Mouse (Mus musculus): ENCODE measurements around the gene Sel1l.
"Not testable (repeated sequence)": the region's sequence is repeated elsewhere in the genome, so short reads cannot be mapped to it uniquely, and the experiment has no call there.

Gene Sel1l

DNA sequence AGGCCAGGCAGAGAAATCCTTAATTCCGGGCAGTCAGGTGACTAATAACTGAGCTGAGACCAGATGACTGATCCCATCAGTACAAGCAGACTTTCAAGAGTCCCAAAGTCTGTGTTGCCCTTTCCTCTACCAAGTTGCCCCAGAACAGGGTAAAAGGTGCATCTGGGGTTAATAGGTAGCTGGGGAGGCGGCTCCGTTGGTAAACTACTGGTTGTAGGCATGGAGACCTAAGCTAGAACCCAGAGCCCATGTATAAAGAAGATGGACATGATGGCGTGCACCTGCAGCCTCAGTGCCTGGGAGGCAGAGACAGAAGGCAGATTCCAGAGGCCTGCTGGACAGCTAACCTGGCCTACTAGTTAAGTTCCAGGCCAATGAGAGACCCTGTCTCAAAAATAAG, 30.2 kb downstream of the Sel1l start:
- no peak for DNase-seq (ENCODE audit: low spot score)

DNA sequence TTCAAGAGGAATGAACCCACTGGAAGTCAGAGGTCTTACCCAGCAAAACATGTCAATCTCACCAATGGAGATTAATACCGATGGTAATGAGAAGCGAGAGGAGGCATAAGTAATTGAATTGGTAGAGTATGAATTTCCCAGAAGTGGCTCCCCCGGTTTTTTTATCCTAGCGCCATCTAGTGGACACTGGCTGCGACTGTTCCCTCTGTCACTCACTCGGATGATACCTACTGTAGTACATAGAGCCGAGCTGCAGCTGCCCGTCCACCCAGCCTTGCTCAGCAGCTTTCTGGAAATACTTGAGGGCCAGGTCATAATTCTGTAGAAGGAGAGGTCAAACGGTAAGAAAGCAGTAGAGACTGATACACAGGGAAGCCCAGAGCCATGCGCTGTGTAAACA, 33.0 kb downstream of the Sel1l start:
- peak; percentile 26 for DNase-seq (ENCODE audit: low spot score)

DNA sequence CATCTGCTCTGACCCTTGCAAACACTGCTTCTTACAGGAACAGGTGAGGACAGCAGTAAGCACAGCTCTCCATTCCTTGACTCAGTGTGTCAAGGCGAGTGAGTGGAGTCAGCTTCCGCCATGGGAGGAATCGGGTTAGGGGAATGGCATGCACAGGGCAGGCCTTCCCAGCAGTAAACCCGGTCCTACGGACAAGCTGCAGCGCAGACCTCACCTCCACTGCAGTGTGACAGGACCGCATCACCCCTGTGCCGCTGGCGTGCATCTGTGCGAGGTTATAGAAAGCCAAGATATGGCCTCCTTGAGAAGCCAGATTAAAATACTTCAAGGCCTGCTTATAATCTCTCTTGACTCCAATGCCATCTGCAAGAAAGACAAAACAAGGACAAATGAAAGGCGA, 33.4 kb downstream of the Sel1l start:
- DNase-seq (ENCODE audit: low spot score): no peak

DNA sequence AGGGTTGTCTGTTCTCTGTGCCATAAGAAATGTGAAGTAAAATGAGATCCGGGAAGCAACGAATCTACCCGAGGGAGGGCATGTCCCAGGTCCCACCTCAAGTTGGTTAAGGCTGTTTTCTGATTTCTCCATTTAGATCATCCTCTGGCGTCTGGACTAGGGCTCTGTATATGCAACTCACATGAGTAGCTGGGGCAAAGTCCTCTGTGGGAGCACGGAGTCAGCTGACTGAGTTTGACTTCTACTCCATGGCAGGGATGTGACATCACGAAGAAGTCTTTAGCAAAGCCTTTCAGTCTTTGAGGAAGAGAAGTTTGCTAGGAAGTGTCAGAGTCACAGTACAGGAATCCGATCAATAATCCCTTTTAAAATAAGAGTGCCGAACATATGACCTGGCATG, 40.0 kb downstream of the Sel1l start:
- DNase-seq (ENCODE audit: low spot score): no peak

DNA sequence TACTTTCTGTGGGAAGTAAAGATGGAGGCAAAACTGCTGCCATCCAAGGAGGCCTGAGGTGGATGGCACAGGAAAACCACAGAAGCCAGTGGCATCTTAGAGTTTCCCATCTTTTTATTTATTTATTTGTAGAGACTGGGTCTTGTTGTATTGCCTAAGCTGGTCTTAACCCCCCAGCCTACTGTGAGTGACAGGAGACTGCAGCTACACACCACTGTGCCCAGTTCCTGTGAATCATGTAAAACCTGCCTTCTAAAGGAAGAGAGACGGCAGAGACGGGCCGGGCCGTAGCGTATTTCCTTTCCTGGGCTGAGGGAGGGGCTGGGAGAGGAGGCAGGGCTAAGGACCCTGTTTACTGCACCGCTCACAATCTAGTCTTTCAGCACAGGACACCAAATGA, 41.2 kb downstream of the Sel1l start:
- DNase-seq (ENCODE audit: low spot score): no peak

DNA sequence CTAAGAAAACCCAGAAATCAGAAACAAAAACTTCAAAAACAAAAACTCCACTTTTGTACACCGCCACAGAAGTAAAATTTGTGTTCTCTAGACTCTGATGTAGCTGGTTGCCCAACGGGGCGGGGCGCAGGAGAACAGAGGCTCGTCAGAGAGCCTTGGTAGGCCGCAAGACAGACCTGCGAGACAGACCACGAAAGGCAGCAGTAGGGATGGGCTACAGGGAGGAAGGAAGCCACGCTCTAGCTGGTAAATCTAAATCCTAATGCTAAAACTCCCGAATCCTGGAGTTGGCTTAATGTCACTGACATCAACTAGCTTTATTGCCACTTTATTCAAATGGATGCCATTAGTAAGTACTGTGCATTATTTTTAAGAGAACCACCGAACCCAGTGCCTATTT, 41.9 kb downstream of the Sel1l start:
- DNase-seq (ENCODE audit: low spot score): no peak

DNA sequence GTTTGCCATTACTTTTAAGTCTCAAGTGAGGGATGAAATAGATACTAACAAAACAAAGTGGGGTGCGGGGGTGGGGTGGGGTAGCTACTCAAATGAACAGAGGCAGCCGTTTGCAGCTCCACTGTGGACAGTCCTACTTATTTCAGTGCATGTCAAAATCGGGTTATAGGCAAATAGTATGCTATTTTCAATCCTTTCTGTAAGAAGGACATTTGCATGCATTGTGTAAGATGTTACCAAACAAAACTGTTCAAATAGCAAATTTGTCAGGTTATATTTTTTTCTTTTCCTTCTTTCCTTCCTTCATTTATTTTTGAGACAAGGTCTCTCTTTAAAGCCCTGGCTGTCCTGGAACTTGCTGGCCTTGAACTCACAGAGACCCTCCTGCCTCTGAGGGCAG, 44.7 kb downstream of the Sel1l start:
- no peak for DNase-seq (ENCODE audit: low spot score)

DNA sequence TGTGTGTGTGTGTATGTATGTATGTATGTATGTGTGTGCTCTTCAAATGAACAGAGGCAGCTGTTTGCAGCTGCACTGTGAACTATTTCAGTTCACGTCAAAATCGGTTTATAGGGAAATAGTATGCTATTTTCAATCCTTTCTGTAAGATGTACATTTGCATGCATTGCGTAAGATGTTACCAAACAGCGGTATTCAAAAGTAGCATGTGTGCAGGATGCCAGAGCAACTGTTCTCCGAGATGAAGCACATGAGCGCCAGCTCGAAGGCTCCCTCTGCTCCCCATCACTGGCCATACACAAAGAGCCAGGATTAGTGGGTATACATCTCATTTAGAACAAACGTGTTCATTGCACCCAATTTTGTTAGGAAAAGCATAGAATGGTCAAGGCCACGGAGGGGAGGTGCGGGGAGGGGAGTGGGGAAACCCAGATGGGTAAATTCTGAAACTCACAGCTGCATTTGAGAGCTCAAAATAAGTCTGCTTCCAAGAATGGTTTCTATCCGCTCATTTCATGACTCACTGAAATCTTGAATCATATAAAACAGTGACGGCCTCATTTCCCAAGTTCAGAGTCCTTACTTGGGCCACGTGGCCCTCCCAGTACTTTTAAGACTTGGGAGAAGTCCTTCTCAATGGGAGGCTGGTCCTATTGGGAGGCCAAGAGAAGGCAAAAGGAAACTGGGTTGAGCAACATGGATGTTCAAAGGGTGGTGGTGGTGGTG, 45.6 kb downstream of the Sel1l start:
- no peak for DNase-seq (ENCODE audit: low spot score)

DNA sequence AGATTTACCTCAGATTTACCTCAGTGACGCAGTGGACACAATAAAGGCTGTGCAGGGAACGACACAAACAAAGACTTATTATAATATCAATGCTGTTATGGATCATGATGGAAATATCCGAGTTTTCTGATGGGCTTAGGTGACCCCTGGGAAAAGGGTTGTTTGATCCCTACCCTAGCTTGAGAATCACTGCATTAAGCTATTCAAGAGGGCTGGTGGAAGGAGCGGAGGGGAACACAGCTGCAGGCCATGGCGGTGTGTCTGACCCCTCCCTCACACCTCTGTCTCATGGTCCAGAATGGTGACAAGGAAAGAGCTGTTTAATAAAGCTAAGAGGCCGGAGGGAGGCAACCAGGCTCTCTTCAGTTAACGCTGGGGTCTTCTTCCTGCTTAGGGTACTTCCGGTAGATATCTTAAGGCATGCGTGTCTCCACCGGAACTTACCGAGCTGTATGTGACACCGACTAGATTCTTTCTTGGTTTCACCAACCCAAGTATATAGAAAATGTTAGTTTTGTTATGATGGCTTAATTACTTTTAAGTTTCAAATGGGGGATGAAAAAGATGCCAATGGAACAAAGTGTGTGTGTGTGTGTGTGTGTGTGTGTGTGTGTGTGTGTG, 46.3 kb downstream of the Sel1l start:
- DNase-seq (ENCODE audit: low spot score): no peak

DNA sequence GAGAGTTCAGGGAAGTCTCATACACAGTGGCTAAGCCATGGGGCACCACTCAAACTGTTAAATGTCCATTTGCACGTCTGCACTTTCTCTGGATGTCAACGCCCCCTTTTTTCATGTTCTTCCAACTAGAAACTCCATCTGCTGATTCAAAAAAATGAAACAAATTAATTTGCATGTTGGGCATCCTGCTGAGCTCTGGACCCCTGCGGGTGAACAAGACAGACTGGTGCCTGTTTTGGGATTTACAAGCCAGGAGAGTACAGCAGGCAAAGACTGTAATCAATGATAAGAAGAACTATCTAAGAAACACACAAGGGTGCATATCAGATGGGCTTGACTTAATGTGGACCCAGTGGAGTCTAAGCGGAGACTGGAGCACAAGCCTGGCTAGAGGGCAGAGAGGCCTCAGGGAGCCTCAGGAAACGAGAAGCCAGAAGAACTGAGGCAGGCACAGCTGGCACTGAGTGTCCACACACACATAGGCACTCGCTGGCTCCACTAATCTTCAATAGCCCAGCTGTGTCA, 48.0 kb downstream of the Sel1l start:
- no peak for DNase-seq (ENCODE audit: low spot score)

DNA sequence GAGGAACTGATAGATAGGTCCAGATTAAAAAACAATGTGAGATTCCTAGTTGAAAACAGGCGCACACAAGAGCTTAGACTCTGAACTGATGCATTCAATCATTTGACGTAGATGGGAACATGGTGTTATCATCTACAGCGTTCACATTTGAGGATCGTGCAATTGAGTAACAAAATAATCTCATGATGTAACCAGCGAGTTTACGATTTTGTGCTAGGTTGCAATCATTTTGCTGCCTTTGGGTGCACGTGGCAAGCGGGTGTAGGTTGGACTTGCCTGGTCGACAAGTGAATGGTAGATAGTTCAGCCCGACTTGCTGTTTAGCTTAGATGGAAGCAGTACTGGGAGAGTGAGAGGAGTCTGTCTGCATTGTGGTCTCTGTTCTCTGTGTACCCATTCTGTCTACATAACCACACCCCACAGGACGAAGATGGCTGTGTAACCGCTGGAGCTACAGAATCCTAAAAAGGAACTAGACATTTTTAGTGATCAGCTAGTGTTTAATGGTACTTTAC, 49.1 kb downstream of the Sel1l start:
- no peak for DNase-seq (ENCODE audit: low spot score)

DNA sequence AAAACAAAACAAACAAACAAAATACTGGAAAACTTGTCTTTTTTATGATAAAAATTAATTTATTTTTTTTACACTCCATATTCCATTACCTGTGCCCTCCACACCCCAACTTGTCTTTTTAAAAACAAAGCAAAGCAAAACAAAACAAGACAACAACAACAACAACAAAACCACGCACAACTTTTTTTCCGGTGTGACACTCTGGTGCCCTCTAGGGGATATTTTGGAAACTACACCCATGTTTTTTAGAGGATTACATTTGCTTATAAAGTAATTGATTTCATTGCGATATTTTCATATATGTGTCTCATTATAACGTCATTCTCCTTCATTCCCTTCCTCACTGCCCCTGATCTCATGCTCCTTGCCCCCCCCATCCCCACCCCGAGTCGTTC, 49.6 kb downstream of the Sel1l start:
- DNase-seq (ENCODE audit: low spot score): no peak

DNA sequence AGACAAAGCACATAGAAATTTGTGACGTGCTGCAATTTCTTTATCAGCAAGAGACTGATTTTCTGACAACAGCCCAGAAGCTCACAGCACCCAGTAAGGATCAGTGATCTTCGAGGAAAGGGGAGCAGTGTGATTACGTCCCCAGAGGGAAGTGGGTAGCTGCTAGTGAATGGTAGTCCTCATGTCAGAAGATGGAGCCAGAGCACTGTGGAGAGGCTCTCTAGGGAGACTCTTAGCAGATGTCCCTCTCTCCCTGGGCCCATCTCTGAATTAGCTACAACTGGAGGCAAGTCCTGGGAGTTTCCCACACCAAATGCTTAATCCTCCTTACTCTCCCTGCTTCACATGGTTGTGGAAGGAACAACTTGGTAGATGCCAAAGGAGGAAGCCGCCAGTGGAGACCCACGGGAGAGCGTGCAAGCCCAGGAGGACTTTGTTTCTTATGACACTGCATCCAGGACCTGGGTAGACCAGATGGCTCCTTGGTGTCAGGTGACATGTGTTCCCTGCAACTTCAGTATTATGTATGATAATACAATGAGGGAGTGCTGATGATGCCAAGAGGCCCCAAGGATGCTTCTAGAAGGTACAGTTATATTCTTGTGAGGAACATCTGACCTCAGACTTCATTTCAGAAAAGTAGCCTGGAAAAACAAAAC, 50.1 kb downstream of the Sel1l start:
- DNase-seq (ENCODE audit: low spot score): no peak

DNA sequence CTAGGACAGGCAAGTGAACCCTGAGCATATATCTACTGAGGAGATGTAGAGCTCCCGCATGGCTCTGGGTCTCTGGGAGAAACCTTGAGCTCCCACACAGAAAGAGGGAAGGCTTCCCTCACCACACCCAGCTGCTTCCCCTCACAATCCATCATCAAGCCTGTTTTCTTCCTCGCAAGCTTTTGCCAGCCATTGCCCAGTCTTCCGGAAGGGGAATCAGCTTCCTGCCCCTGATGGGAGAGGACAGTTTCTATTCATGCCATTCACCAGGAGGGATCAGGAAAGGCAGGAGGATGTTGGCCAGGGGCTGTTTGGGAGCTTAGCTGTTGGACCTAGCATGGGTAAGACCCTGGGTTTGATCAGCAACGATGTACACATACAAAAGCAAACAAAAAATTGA, 52.2 kb downstream of the Sel1l start:
- no peak for DNase-seq (ENCODE audit: low spot score)

DNA sequence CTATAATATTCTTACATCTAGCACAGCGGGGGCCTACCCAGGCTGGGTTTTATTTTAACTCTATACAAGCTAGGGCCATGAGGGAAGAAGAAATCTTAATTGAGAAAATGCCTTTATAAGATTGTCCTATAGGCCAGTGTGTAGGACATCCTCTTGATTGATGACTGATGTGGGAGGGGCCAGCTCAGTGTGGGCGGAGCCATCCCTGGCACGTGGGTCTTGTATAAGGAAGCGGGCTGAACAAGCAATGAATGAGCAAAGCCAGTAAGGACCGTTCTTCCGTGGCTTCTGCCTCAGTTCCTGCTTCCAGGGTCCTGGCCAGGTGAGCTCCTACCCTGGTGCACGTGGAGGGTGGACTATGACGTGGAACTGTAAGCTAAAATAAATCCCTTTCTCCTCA, 55.7 kb downstream of the Sel1l start:
- DNase-seq (ENCODE audit: low spot score): no peak

DNA sequence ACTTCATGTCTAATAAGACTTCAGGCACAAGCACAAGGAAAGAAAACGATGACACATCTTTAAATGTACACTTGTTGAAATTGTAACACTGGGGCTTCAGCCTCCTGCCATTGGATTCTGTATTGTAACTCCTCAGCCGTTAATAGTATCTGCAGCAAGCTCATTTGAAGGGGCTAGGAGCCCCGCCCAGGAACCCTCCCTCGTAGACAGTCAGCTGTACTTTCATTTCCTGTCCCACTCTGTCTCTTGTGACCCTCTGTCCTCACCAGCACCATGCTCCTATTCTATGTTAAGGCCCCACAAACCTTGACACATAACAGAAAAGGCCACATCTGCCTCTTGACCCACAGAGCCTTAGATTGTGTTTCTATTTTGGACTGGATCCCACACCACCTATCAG, 57.1 kb downstream of the Sel1l start:
- no peak for DNase-seq (ENCODE audit: low spot score)

DNA sequence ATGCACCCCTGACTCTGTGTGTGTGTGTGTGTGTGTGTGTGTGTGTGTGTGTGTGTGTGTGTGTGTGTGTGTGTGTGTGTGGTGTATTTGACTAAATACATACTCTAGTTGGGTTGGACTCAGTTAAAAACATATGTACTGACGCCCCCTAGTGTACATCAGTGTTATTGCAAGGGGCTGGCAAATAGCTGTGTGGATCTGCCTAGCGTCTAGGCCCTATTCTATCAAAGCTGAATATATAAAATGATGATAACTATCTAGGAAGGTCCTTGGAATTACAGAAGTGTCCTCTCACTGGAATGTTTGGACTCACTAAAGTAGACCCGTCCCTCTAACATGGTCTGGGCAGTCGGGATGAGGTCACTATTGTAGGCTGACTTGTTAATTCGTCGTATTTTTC, 59.2 kb downstream of the Sel1l start:
- peak; percentile 54 for DNase-seq (ENCODE audit: low spot score)

DNA sequence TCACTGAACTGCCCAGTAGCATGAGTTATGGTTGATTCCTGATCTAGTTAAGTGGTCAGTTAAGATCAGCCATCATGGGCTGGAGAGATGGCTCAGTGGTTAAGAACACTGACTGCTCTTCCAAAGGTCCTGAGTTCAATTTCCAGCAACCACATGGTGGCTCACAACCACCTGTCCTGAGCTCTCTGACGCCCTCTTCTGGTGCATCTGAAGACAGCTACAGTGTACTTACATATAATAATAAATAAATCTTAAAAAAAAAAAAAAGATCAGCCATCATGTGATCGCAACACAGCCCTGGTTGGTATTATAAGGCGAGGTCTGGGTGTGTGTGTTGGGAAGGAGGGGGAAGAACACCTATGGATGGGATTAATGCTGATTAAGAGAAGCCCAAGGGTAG, 60.5 kb downstream of the Sel1l start:
- DNase-seq (ENCODE audit: low spot score): not testable (repeated sequence)

DNA sequence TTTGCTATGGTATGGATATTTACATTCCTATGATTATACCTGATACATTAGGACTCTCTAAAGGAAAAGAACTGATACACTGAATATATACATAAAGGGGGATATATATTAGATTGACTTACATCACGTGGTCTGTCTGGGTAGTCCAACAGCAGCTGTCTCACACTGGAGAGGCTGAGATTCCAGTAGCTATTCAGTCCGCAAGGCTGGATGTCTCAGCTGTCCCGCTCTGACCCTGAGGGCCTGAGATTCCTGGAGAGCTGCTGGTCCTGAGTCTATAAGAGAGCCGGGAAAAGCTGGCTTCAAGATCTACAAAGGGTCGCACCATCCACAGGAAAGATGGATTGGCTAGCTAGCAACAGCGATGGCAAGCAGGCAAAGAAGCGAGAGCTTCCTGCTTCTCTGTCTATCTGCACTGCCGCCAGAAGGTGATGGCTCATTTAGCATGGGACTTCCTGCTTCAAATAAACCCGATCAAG, 61.0 kb downstream of the Sel1l start, which contains the start of gene Ston2:
Gene Ston2, minus strand, starts transcription at position 429 of the 479 bp plus-strand sequence.
- DNase-seq (ENCODE audit: low spot score): no peak

DNA sequence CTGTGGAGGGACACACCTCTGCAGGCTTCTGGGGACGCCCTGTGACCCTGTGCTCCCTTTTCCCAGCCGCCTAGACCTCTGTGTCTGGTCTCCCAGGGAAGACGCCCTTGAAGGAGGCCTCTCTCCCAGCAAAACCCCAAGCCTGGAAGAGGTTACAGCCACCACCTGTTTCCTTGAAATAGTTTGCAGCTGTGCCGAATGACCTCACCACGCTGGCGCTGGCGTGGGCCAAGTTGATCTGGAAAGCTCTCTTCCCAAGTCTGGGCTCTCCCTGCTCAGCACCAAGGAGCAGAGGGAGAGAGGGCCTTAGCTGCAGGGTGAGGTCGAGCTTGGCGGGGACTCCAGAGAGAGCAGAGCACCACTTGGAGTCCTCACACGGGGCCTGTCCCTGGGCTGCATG, 62.6 kb downstream of the Sel1l start:
- DNase-seq (ENCODE audit: low spot score): peak; percentile 53

DNA sequence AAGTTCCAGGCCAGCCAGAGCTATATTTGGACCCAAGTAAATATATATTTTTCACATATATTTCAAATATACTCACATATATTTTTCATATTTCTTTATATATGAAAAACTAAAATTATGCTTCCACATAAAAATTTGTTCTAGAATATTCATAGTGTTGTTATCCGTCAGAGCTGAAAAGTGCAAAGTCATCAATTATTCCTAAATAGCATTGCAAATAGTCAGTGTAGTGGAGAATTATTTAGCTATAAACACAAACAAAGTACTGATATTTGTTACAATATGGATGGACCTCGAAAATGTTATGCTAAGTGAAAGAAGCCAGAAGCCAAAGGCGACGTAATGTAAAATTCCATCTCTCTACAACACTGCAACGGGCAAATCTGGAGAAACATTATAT, 67.5 kb downstream of the Sel1l start:
- DNase-seq (ENCODE audit: low spot score): no peak

DNA sequence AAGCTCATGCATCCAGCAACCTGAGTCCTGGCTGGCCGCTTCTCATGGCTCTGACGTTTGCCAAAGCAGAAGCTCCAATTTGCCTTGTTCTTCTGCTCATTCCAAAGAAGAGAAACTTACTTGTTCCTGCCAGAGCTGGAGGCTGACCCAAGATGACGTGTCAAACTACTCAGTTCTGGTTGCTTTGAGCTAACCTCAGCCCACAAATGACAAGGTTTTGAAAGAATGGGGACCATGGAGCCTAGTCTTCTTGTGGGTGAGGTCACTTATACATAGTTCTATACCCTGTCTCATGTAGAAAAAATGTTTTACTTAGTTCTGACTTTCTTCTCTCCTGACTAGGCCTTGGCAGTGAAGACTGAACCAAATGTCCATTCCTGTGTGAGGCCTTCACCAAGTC, 68.4 kb downstream of the Sel1l start:
- DNase-seq (ENCODE audit: low spot score): no peak

DNA sequence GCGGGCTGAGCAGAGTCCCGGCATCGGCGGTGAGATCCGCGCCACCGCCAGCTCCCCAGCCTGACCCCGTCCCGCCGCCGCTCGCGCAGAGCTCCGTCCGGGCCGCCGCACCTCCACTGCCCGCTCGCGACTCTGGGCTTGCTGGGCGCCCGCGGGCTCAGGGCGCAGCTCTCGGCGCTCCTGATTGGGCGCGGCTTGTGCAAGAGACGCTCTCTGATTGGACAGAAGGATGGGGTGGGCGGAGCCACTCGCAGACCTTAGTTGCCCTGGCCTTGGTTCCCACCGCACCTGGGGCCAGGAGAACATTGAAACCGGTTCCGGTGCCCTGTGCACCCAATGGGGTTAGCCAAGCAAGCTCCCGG, 70.0 kb downstream of the Sel1l start:
- peak; percentile 74 for DNase-seq (ENCODE audit: low spot score)

Measured in urinary bladder, postnatal 25 days (tissue).